Mouse (Mus musculus): ENCODE data around the gene Sry. TPM values are rescaled to one million over a fixed set of nuclear protein-coding genes. Genes with fewer than 3 reads are reported as not detected.

Gene Sry
- total RNA-seq (2021) = not detected

DNA sequence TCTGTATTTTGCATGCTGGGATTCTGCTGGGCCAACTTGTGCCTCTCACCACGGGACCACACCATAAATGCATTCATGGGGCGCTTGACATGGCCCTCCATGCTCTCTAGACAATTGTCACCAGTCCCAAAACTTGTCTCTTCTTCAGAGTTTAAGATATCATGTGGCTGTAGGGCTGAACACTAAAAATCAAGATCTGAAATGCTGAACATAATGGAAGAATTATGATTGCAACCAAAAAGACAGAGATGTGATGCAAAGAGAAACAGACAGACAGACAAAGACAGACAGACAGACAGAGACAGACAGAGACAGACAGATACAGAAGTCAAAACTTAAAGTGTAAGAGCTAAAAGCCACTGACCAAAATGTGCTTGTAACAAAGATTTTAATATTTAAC is at the start of gene Sry:
Sry (minus strand) TSS at position 101 of the 400 bp plus-strand sequence.
- DNase-seq (ENCODE audit: low spot score in 2 of 2) = no peak
- intact Hi-C loops (cut with DNase I) = no loop called here

Other genes with a start within 250 kb of the Sry start
- not detected for gene H2al2c, start 64.6 kb downstream of the Sry start, total RNA-seq (2021)
- gene H2al2b, start 57.0 kb upstream of the Sry start, total RNA-seq (2021) = not detected
- not detected for gene Gm4064, start 132.5 kb upstream of the Sry start, total RNA-seq (2021)
- not detected for gene Rbmy, start 167.0 kb upstream of the Sry start, total RNA-seq (2021)
- not detected for gene Gm10256, start 167.0 kb upstream of the Sry start, total RNA-seq (2021)
- not detected for gene Gm10352, start 237.3 kb upstream of the Sry start, total RNA-seq (2021)

Measured in left cerebral cortex, postnatal 36 days (tissue).